Mouse (Mus musculus): ENCODE results near the gene Lamtor4. TPM values are rescaled to one million over a fixed set of nuclear protein-coding genes. Genes with fewer than 3 reads are reported as not detected.
A peak's percentile ranks its signal among the peaks of the same experiment; 100 is the strongest.

Gene Lamtor4
- polyA plus RNA-seq, 1 experiment from 2014 or later: 31.3 TPM

GRCm38 (mm10) chr5:138262582-138263240 is 7.4 kb downstream of the Lamtor4 start:
- ATAC-seq: no peak

GRCm38 (mm10) chr5:138263260-138264206 is 8.3 kb downstream of the Lamtor4 start, which contains the start of gene BC037034:
TSS of gene BC037034 (minus strand) at chr5:138264033.
- Histone ChIP-seq H3K27ac (peak within 1 kb of the TSS; percentile 85), H3K27me3 (replicated peaks) (no peaks in the 10 kb centered on the region), H3K4me2 (peak within 1 kb of the TSS; percentile 95), H3K9me3 (replicated peaks) (no peaks in the 10 kb centered on the region), H3K4me3 (peak within 1 kb of the TSS; percentile 89), H3K4me1 (peaks cover 60% of the 10 kb centered on the region), H3K9ac (peak within 1 kb of the TSS; percentile 96), H3K36me3 (peaks cover 44% of the 10 kb centered on the region)
- WGBS (ENCODE audit: insufficient replicate concordance): under 1% methylated on average over 70 of the region's 71 CpGs
- peak; percentile 84 for ATAC-seq

More at GRCm38 (mm10) chr5:138262582-138263240, 7.4 kb downstream of the Lamtor4 start:
- Histone ChIP-seq H3K27me3 (replicated peaks) (no peaks in the 10 kb centered on the region), H3K4me3 (peak overlapping the region; percentile 89), H3K9ac (peak overlapping the region; percentile 96), H3K9me3 (replicated peaks) (no peaks in the 10 kb centered on the region), H3K4me1 (peaks cover 68% of the 10 kb centered on the region), H3K36me3 (peaks cover 51% of the 10 kb centered on the region), H3K27ac (peak overlapping the region; percentile 85), H3K4me2 (peak overlapping the region; percentile 95)
- 31% methylated on average over 18 of the region's 18 CpGs for WGBS (ENCODE audit: insufficient replicate concordance)

GRCm38 (mm10) chr5:138264207-138264578 is 8.9 kb downstream of the Lamtor4 start:
- Histone ChIP-seq H3K9ac (peak overlapping the region; percentile 96), H3K36me3 (peaks cover 38% of the 10 kb centered on the region), H3K9me3 (replicated peaks) (no peaks in the 10 kb centered on the region), H3K4me3 (peak overlapping the region; percentile 89), H3K27me3 (replicated peaks) (no peaks in the 10 kb centered on the region), H3K4me2 (peak overlapping the region; percentile 95), H3K4me1 (peaks cover 53% of the 10 kb centered on the region), H3K27ac (peak overlapping the region; percentile 85; the same call in 1 of the 2 replicates)
- ATAC-seq: no peak
- WGBS (ENCODE audit: insufficient replicate concordance): 10% methylated on average over 6 of the region's 6 CpGs

- peaks cover 23% of the 10 kb centered on the region for H3K36me3 ChIP-seq
- H3K4me3 ChIP-seq: no peak overlapping the region
- 83% methylated on average over 4 of the region's 4 CpGs for WGBS (ENCODE audit: insufficient replicate concordance)
- H3K4me2 ChIP-seq: no peak overlapping the region
- no peak for ATAC-seq
- H3K27me3 ChIP-seq (replicated peaks): peaks cover 8% of the 10 kb centered on the region
- H3K9ac ChIP-seq: no peak overlapping the region
- no peaks in the 10 kb centered on the region for H3K9me3 ChIP-seq (replicated peaks)
- H3K27ac ChIP-seq: no peak overlapping the region
- H3K4me1 ChIP-seq: peaks cover 38% of the 10 kb centered on the region
These were observed 10.4 kb downstream of the Lamtor4 start for GRCm38 (mm10) chr5:138265712-138266111.

- H3K4me3 ChIP-seq: no peak overlapping the region
- H3K4me2 ChIP-seq: no peak overlapping the region
- no peak overlapping the region for H3K27ac ChIP-seq
- WGBS (ENCODE audit: insufficient replicate concordance): 75% methylated on average over 3 of the region's 3 CpGs
- H3K36me3 ChIP-seq: peaks cover 9% of the 10 kb centered on the region
- ATAC-seq: no peak
- no peak overlapping the region for H3K9ac ChIP-seq
- peaks cover 22% of the 10 kb centered on the region for H3K27me3 ChIP-seq (replicated peaks)
- H3K9me3 ChIP-seq (replicated peaks): no peaks in the 10 kb centered on the region
- peaks cover 24% of the 10 kb centered on the region for H3K4me1 ChIP-seq
These were observed 11.8 kb downstream of the Lamtor4 start for GRCm38 (mm10) chr5:138267114-138267513.

- WGBS (ENCODE audit: insufficient replicate concordance): 65% methylated on average over 4 of the region's 4 CpGs
- no peak overlapping the region for H3K27ac ChIP-seq
- ATAC-seq: no peak
These were observed 13.7 kb downstream of the Lamtor4 start for GRCm38 (mm10) chr5:138268980-138269379.

GRCm38 (mm10) chr5:138271232-138271631 is 15.9 kb downstream of the Lamtor4 start:
- Histone ChIP-seq H3K27me3 (replicated peaks) (peaks cover 63% of the 10 kb centered on the region), H3K36me3 (peaks cover 3% of the 10 kb centered on the region; the same call in 1 of the 2 replicates), H3K4me3 (no peak overlapping the region), H3K4me2 (no peak overlapping the region), H3K9me3 (replicated peaks) (no peaks in the 10 kb centered on the region), H3K4me1 (peaks cover 11% of the 10 kb centered on the region; the same call in 1 of the 2 replicates), H3K9ac (no peak overlapping the region), H3K27ac (no peak overlapping the region)
- 45% methylated on average over 3 of the region's 3 CpGs for WGBS (ENCODE audit: insufficient replicate concordance)
- no peak for ATAC-seq

More at GRCm38 (mm10) chr5:138268980-138269379, 13.7 kb downstream of the Lamtor4 start:
- Histone ChIP-seq H3K4me2 (no peak overlapping the region), H3K9ac (no peak overlapping the region), H3K27me3 (replicated peaks) (peaks cover 41% of the 10 kb centered on the region), H3K4me1 (peaks cover 11% of the 10 kb centered on the region), H3K36me3 (peaks cover 7% of the 10 kb centered on the region; the same call in 1 of the 2 replicates), H3K4me3 (no peak overlapping the region), H3K9me3 (replicated peaks) (no peaks in the 10 kb centered on the region)

GRCm38 (mm10) chr5:138272409-138272923 is 17.2 kb downstream of the Lamtor4 start, which contains the start of gene Gal3st4:
TSS of gene Gal3st4 (minus strand) at chr5:138272840.
- Histone ChIP-seq H3K4me1 (peaks cover 11% of the 10 kb centered on the region; the same call in 1 of the 2 replicates), H3K36me3 (no peaks in the 10 kb centered on the region), H3K27ac (no peak within 1 kb of the TSS), H3K4me2 (no peak within 1 kb of the TSS), H3K4me3 (no peak within 1 kb of the TSS), H3K9me3 (replicated peaks) (no peaks in the 10 kb centered on the region), H3K9ac (no peak within 1 kb of the TSS), H3K27me3 (replicated peaks) (peaks cover 75% of the 10 kb centered on the region)
- no peak for ATAC-seq
- WGBS (ENCODE audit: insufficient replicate concordance): 17% methylated on average over 12 of the region's 12 CpGs

GRCm38 (mm10) chr5:138274186-138274585 is 18.9 kb downstream of the Lamtor4 start:
- Histone ChIP-seq H3K9ac (no peak overlapping the region), H3K27ac (no peak overlapping the region), H3K4me1 (peaks cover 19% of the 10 kb centered on the region), H3K4me2 (no peak overlapping the region), H3K9me3 (replicated peaks) (no peaks in the 10 kb centered on the region), H3K4me3 (no peak overlapping the region), H3K27me3 (replicated peaks) (peaks cover 92% of the 10 kb centered on the region), H3K36me3 (no peaks in the 10 kb centered on the region)
- WGBS (ENCODE audit: insufficient replicate concordance): 50% methylated on average over 8 of the region's 8 CpGs
- ATAC-seq: no peak

- no peak overlapping the region for H3K27ac ChIP-seq
- no peaks in the 10 kb centered on the region for H3K36me3 ChIP-seq
- H3K4me2 ChIP-seq: peak overlapping the region; percentile 41
- 39% methylated on average over 41 of the region's 41 CpGs for WGBS (ENCODE audit: insufficient replicate concordance)
- H3K4me1 ChIP-seq: peaks cover 31% of the 10 kb centered on the region
- H3K27me3 ChIP-seq (replicated peaks): peaks cover 93% of the 10 kb centered on the region
- no peak overlapping the region for H3K4me3 ChIP-seq
- no peaks in the 10 kb centered on the region for H3K9me3 ChIP-seq (replicated peaks)
- no peak for ATAC-seq
- H3K9ac ChIP-seq: no peak overlapping the region
These were observed 20.2 kb downstream of the Lamtor4 start for GRCm38 (mm10) chr5:138275216-138276050.

GRCm38 (mm10) chr5:138277994-138278393 is 22.7 kb downstream of the Lamtor4 start:
- no peak for ATAC-seq
- Histone ChIP-seq H3K27ac (no peak overlapping the region), H3K4me2 (no peak overlapping the region), H3K4me3 (no peak overlapping the region), H3K4me1 (peaks cover 32% of the 10 kb centered on the region), H3K36me3 (no peaks in the 10 kb centered on the region), H3K27me3 (replicated peaks) (peaks cover 67% of the 10 kb centered on the region), H3K9me3 (replicated peaks) (no peaks in the 10 kb centered on the region), H3K9ac (no peak overlapping the region)
- 80% methylated on average over 7 of the region's 7 CpGs for WGBS (ENCODE audit: insufficient replicate concordance)

All from liver, embryonic 12.5 days (tissue).